Mouse (Mus musculus) ZHBTc4 (cell line): ENCODE data around the gene Sgk1.

Source experiments
- DNase-seq: peaks from one replicate; pipeline ENCODE4 v3.0.0-alpha.2; 2011; ENCODE audit warnings: low read depth, low spot score

The Sgk1 gene

GRCm38 (mm10) chr10:21963005-21963404 is 81.0 kb downstream of the Sgk1 start:
- no peak for DNase-seq

- no peak for DNase-seq
These were observed 91.7 kb downstream of the Sgk1 start for GRCm38 (mm10) chr10:21973676-21974075.

- DNase-seq: no peak
These were observed 92.8 kb downstream of the Sgk1 start for GRCm38 (mm10) chr10:21974801-21975200.

GRCm38 (mm10) chr10:21975384-21975783 is 93.4 kb downstream of the Sgk1 start:
- DNase-seq: no peak

GRCm38 (mm10) chr10:21976253-21976652 is 94.3 kb downstream of the Sgk1 start:
- no peak for DNase-seq

- peak; percentile 83 for DNase-seq
These were observed 96.4 kb downstream of the Sgk1 start for GRCm38 (mm10) chr10:21978421-21978820.

- peak; percentile 44 for DNase-seq
These were observed 97.4 kb downstream of the Sgk1 start for GRCm38 (mm10) chr10:21979286-21979965.

GRCm38 (mm10) chr10:21980780-21981435 is 98.9 kb downstream of the Sgk1 start:
- peak; percentile 94 for DNase-seq

- DNase-seq: peak; percentile 65
These were observed 100.3 kb downstream of the Sgk1 start for GRCm38 (mm10) chr10:21982303-21982702.

- peak; percentile 92 for DNase-seq
These were observed 106.5 kb downstream of the Sgk1 start for GRCm38 (mm10) chr10:21988489-21988888.

- DNase-seq: peak; percentile 92
These were observed 109.4 kb downstream of the Sgk1 start for GRCm38 (mm10) chr10:21991351-21991840.

GRCm38 (mm10) chr10:21991986-21992833 is 110.2 kb downstream of the Sgk1 start:
- DNase-seq: peak; percentile 48

GRCm38 (mm10) chr10:21992834-21993514 is 111.0 kb downstream of the Sgk1 start:
- peak; percentile 90 for DNase-seq

GRCm38 (mm10) chr10:21993515-21994373 is 111.8 kb downstream of the Sgk1 start:
- peak; percentile 74 for DNase-seq

GRCm38 (mm10) chr10:21994431-21994914 is 112.5 kb downstream of the Sgk1 start:
- peak; percentile 97 for DNase-seq

GRCm38 (mm10) chr10:21995221-21995620 is 113.2 kb downstream of the Sgk1 start:
- DNase-seq: peak; percentile 78

- DNase-seq: peak; percentile 82
These were observed 113.8 kb downstream of the Sgk1 start for GRCm38 (mm10) chr10:21995661-21996308.

GRCm38 (mm10) chr10:21996660-21997447 is 114.9 kb downstream of the Sgk1 start:
- no peak for DNase-seq
